Mouse (Mus musculus): ENCODE results near the gene Trim44.

The Trim44 gene

GRCm38 (mm10) chr2:102407363-102408184 is at the start of gene Trim44:
Gene Trim44, minus strand, starts transcription at chr2:102407828.
- DNase-seq (ENCODE audit: low read depth, low spot score), result no peak

DNA sequence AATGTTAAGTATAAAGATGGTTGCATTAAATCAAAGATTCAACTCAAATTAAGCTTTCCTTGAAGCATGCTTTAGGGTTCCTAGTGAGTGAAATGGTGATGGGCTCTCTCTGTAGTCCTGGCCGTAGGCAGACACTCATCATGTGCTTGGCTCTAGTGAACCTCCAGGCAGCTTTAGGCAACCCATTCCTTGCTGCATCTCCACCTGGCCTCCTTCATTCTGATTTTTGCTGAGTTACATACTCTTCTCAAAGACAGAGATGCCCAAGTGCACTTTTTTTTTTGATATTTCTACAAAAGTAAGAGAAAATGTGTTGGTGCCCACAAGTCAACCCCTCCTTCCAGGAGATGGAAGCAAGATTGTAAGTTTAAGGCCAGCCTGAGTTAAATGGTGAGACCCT is 47.5 kb upstream of the Trim44 start:
- no peak for DNase-seq (ENCODE audit: low read depth, low spot score)

- DNase-seq (ENCODE audit: low read depth, low spot score), result peak; percentile 33
These were observed 45.8 kb upstream of the Trim44 start for GRCm38 (mm10) chr2:102453447-102453846.

DNA sequence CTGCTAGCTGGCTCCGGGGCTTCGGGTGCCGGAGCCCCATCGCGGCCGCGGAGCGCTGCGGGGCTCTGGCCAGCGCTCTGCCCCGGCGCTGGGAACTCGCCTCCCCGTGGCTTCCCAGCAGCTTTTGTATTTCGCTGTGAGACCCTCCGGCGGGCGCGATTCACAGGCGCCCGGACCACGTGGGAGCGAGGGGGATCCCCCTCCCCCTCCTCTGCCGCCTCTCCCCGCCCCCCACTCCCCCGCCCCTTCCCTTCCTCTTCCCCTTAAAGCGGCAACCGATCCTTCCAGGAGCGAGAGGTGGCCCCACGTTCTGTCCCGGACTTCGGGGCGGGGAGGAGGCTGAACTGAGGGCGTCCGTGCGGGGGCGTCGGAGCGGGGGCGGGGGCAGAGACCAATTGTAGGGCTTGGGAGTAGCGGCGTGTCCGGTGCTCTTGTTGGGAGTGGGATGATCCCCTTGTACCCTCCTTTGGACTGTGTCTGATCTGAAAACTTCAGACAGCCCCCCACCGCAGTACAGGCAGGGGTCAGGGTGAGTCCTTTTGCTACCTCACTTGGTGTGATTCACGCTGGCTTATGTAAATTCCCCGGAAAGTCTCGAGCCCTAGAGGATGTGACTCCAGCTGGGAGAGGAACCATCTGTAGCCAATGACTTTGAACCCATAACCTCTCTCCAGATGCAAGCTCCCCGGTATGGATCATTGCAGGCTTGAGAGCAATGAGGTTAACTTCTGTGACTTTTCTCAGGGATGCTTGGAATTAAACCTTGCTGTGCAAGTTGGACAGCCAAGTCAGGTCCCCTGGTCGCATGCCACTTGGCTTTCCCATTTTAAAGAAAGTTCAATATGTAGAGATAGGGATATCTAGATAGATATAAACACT is 44.3 kb upstream of the Trim44 start, which contains the start of gene Fjx1:
TSS of gene Fjx1 (minus strand) at position 829 of the 879 bp plus-strand sequence.
- DNase-seq (ENCODE audit: low read depth, low spot score), result no peak

- DNase-seq (ENCODE audit: low read depth, low spot score), result no peak
These were observed 43.4 kb upstream of the Trim44 start for GRCm38 (mm10) chr2:102450761-102451670.

DNA sequence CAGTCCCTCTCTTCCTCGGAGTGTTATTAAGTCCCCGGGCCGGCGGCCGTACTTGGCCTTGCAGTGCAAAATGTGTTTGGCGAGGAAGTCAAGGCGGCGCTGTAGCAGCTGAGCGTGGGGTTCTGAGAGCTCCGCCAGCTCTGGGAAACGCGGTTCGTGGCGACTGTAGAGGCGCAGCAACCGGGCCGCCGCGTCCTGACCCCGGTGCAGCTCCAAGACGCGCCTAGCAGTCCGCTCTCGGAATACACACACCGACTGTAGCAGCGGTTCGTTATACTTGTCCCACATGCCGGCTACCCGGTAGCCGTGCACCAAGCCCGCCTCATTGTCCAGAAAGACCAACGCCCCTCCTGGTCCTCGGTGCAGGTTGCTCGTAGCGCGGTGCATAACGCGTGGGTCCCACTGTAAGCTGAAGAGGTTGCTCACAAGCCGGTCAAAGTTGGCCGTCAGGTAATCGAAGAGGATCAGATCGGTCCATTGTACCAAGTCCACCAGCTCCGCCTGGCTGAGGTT is 42.7 kb upstream of the Trim44 start:
- DNase-seq (ENCODE audit: low read depth, low spot score), result no peak

GRCm38 (mm10) chr2:102449630-102450247 is 42.1 kb upstream of the Trim44 start:
- no peak for DNase-seq (ENCODE audit: low read depth, low spot score)

DNA sequence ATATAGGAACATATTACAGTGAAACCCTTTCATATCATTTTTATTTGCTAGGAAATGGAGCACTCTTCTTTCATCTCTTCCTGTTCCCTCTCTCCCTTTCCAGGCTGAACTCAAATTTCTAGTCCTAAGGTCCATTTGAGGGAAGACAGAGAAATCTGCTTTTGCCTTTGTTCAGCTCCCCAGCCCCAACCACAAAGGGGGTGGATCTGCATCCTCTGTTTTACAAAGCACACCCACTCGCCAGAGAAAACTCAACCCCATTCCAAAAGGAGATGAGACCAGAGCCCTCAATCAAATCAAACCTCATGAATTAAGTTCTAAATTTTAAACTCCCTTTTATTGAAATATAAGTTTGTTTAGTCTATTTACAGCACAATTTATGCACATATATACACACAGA is 41.4 kb upstream of the Trim44 start:
- no peak for DNase-seq (ENCODE audit: low read depth, low spot score)

GRCm38 (mm10) chr2:102447831-102448230 is 40.2 kb upstream of the Trim44 start:
- no peak for DNase-seq (ENCODE audit: low read depth, low spot score)

- DNase-seq (ENCODE audit: low read depth, low spot score), result no peak
These were observed 39.2 kb upstream of the Trim44 start for GRCm38 (mm10) chr2:102446851-102447250.

DNA sequence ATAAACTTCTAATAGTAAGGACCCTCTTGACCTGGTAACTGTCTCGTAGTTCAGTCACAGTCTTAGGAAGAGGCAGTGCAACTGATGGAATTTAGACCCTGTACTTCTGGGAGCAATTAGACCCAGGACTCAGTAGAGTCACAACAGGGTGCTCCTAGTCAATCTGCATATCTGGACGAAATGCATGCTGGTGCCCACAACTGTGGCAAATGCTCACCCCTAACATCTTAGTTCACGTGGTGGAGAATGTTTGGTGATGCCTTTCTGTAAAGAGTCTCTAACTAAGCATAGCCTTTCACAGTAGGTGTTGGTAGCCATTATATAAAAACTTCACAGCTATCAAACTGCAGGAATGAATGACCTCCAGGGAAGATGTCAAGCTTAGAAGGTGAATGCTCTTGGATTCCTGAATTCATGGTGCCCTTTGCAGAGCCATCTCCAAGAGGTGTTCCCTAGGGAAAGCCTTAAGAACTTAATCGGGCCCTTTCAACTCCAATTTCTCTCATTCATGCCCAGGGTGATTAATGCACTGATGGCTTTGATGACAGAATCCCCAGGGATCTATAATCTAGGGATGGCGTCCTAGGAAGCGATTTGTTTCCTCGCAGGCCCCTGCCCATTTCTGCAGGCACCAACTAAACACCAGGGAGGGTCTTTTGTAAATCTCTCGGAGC is 29.9 kb upstream of the Trim44 start:
- no peak for DNase-seq (ENCODE audit: low read depth, low spot score)

- DNase-seq (ENCODE audit: low read depth, low spot score), result no peak
These were observed 26.3 kb upstream of the Trim44 start for GRCm38 (mm10) chr2:102433879-102434278.

GRCm38 (mm10) chr2:102431084-102431483 is 23.5 kb upstream of the Trim44 start:
- no peak for DNase-seq (ENCODE audit: low read depth, low spot score)

- no peak for DNase-seq (ENCODE audit: low read depth, low spot score)
These were observed 20.3 kb upstream of the Trim44 start for GRCm38 (mm10) chr2:102427974-102428373.

DNA sequence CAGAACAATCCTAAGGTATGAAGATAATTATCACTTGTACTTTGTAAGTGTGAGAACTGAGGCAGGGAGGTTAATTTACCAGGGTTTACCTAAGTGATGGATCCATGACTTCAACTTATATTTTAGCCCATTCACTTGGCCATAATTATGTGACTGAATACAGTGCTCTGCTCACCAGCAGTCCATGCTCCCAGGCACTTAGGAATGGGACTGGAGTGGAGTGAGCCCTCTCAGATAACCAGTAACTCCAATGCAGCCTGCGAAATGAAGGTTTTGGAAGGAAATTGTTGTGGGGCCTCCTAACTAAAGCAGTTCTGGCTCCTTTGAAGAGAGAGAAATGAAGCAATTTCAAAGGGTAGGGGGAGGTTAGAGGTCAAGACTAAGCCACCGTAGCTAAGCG is 18.8 kb upstream of the Trim44 start:
- no peak for DNase-seq (ENCODE audit: low read depth, low spot score)

DNA sequence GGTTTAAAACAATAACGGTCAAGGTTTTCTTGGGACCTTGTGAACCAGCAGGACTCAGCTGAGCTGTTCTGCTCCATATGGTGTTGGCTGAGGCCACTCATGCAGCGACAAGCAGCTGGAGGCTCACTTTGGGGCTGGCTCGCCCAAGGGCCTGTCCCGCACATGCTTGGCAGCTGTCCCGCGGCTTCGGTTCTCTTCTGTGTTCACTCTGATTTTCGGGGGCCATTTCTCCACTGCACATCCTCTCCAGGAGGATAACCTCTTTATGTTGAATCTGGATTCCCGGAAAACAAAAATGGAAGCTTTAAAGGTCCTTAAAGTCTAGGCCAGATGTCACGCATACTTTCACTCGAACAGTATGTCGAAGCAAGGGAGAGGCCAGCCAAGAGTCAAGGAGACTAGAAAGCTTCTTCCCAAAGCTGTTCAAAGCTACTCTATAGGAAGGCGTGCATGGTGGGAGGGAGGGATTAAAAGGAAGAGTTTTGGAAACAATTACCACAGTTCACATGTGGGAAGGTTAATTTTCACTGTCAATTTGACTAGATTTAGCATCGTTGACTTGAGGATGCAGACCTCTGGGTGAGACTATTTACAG is 8.6 kb upstream of the Trim44 start:
- DNase-seq (ENCODE audit: low read depth, low spot score), result no peak

GRCm38 (mm10) chr2:102412738-102413137 is 5.1 kb upstream of the Trim44 start:
- no peak for DNase-seq (ENCODE audit: low read depth, low spot score)

DNA sequence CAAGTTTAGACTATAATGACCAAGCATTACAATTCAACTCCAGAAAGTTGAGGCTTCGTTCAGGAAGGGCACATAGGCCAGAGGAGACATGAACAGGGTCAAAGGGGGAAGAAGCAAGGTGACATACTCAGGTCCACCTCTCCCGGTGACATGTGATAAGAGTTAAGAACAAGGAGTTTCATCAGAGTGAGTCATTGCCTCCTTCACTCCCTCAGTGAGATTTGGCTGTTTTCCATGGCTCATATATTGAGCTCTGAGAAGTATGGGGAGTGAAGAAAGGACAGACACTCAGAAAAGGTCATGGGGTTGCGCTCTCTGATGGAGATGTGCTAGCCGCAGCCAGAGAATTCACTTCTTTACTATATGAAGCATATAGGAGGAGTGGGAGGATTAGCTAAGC is 3.0 kb upstream of the Trim44 start:
- DNase-seq (ENCODE audit: low read depth, low spot score), result no peak

GRCm38 (mm10) chr2:102409741-102410140 is 2.1 kb upstream of the Trim44 start:
- no peak for DNase-seq (ENCODE audit: low read depth, low spot score)
